Mouse (Mus musculus) embryonic facial prominence, embryonic 15.5 days (tissue): ENCODE results near the gene Dxo. TPM values are rescaled to one million over a fixed set of nuclear protein-coding genes. Genes with fewer than 3 reads are reported as not detected.

ENCODE experiments used
- ATAC-seq: fragments of 200-750 bp; cut with Nextera tagmentation; 2 replicates; pipeline ENCODE4 v1.8.0; 2017; ENCODE audit warnings: low read depth, moderate TSS enrichment; ENCODE audit not compliant: insufficient number of reproducible peaks, low FRiP score, low TSS enrichment
- H3K27ac ChIP-seq: fragments of 300-500 bp; sonication (generic); replicated peaks from 2 replicates; pipeline ENCODE4 v1.5.1; 2015; ENCODE audit warnings: mild to moderate bottlenecking, inconsistent platforms
- H3K27me3 ChIP-seq: fragments of 300-500 bp; sonication (generic); 2 replicates; pipeline ENCODE4 v1.6.1; 2015; ENCODE audit warnings: inconsistent platforms
- H3K36me3 ChIP-seq: fragments of 300-500 bp; sonication (generic); 2 replicates; pipeline ENCODE4 v1.6.1; 2015; ENCODE audit warnings: mild to moderate bottlenecking, inconsistent platforms
- H3K4me1 ChIP-seq: fragments of 300-500 bp; sonication (generic); 2 replicates; pipeline ENCODE4 v1.6.1; 2015; ENCODE audit warnings: inconsistent platforms
- H3K4me2 ChIP-seq: fragments of 300-500 bp; sonication (generic); replicated peaks from 2 replicates; pipeline ENCODE4 v1.6.1; 2015; ENCODE audit warnings: mild to moderate bottlenecking, inconsistent platforms
- H3K4me3 ChIP-seq: fragments of 300-500 bp; sonication (generic); replicated peaks from 2 replicates; pipeline ENCODE4 v1.5.1; 2015; ENCODE audit warnings: mild to moderate bottlenecking, inconsistent platforms
- H3K9ac ChIP-seq: fragments of 300-500 bp; sonication (generic); 2 replicates; pipeline ENCODE4 v1.6.1; 2015; ENCODE audit warnings: inconsistent platforms
- H3K9me3 ChIP-seq: fragments of 300-500 bp; sonication (generic); replicated peaks from 2 replicates; pipeline ENCODE4 v1.6.1; 2016; ENCODE audit warnings: inconsistent platforms
- WGBS: fragments of 180-500 bp; shearing (Covaris S2); methylation state at CpG from one replicate; pipeline ENCODE4 v1.1.7; 2015; 5-methylcytosine and 5-hydroxymethylcytosine counted together
- polyA plus RNA-seq: library from polyadenylated mRNA; unstranded; fragments of >200 nt; fragmentation: Nextera tagmentation; extraction: Ambion mirVana; gene quantifications from 2 replicates; pipeline ENCODE4 v1.2.1, GENCODE M21; 2015

Gene Dxo
- polyA plus RNA-seq, 1 experiment from 2014 or later, result 70.7 TPM

DNA sequence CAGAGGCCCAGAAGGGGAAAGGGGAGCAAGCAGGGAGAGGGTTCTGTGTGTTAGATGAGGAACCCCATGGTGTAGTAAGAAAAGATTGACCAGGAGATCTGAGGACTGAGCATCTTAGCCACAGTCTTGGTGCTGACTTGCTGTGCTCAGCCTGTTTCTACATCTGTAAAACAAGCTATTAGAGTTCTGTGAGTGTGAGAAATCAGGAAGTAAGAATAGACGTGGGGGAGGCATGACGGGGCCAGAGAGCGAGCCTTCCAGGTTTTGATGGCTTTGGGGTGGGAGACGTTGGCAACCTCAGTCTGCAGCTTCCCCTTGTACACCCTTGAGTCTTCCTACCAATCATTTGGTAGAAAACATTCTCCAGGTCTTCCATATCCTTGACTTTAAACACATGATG, 21.9 kb downstream of the Dxo start:
- Histone ChIP-seq H3K9me3 (no peaks in the 10 kb centered on the region), H3K9ac (no peak overlapping the region), H3K36me3 (peaks cover 32% of the 10 kb centered on the region), H3K27me3 (no peaks in the 10 kb centered on the region), H3K4me2 (no peak overlapping the region), H3K27ac (no peak overlapping the region), H3K4me3 (no peak overlapping the region), H3K4me1 (no peaks in the 10 kb centered on the region)
- WGBS, result 78% methylated on average over 4 of the region's 4 CpGs
- ATAC-seq, result no peak

DNA sequence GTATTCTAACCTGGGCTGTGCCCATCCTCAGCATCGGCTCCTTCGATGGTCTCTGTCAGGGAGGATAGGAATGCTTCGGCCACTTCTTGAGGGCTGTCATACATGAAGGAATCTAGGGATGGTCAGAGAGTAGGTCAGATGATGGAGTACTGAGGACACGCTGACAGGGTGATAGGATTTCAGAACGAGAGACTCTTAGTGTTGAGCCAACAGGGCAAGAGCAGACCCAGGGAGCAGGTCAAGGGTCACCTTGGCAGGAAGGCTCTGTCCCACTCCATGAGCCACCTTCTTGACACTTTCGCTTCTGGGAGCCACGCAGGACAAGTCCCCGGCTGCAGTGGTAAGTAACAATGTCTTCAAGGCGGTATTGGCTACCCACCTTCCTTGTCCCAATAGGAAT, 23.7 kb downstream of the Dxo start:
- Histone ChIP-seq H3K4me1 (no peaks in the 10 kb centered on the region), H3K27me3 (no peaks in the 10 kb centered on the region), H3K36me3 (peaks cover 15% of the 10 kb centered on the region), H3K9me3 (no peaks in the 10 kb centered on the region), H3K4me3 (no peak overlapping the region), H3K4me2 (no peak overlapping the region), H3K27ac (no peak overlapping the region), H3K9ac (no peak overlapping the region)
- 83% methylated on average over 9 of the region's 9 CpGs for WGBS
- ATAC-seq, result no peak

DNA sequence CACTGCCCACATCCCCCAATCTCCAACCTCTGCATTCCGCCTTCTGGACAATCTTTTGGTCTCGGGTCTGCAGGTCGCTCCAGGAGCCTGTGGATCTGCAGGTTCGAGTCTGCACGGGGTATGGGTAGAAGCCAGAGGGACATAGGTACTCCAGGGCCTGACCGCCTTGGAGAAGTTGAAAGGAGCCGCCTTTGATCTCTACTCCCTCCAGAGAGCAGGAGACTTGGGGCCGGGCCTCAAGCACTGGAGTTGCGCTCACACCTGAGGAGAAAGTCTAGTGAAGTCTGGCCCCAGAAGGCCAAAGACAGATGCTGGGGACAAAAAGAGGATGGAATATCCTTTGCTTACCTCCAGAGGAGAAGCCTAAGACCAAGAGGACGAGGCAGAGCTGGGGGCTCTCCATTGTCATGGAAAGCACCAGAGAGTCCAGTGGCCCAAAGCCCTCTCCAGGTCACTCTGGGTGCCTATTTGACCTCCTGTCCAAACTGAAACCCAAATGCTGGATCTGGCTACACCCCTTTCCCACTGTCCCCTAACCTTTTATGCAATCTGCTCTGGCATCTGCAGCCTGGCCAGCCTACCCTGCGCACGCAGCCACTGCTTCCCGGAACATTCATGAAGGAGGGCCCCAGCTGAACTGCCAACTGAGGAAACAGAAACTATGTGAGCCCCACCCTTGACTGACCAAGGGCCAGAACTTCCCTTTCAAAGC, 25.0 kb downstream of the Dxo start:
- no peak overlapping the region for H3K4me2 ChIP-seq
- H3K4me3 ChIP-seq, result no peak overlapping the region
- H3K27me3 ChIP-seq, result no peaks in the 10 kb centered on the region
- H3K4me1 ChIP-seq, result no peaks in the 10 kb centered on the region
- H3K9me3 ChIP-seq, result no peaks in the 10 kb centered on the region
- 67% methylated on average over 13 of the region's 13 CpGs for WGBS
- no peak for ATAC-seq
- peaks cover 4% of the 10 kb centered on the region; the same call in 1 of the 2 replicates for H3K36me3 ChIP-seq
- H3K9ac ChIP-seq, result no peak overlapping the region
- H3K27ac ChIP-seq, result no peak overlapping the region

DNA sequence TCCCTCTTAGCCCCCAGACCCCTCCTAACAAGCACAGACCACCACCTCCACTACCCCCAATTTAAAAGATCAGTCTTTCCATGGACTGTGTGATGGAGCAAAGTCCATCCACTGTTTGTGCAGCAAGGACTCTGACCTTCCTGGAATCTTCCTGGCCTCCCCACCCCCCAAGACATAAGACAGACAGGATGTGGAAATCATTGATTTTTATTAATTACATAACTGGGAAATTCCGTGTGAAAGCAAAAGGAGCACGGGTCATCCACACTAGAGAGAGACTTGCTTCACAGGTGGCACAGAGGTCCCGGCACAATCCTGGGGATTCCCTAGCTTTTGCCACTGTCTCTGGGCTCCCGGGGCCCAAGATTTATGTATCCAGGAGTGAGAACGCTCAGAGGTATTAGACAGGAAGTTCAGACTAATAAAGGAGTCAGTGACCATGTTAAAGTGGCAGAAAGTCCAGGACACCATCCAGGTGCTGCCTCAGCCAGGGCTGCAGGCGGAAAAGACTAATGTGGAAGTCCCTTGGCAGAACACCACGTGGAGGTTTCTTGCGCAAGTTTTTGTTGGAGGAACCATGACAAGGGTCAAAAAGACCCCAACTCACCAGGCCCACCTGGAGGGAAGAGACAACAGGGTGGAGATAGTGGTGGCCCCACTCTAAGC, 25.7 kb downstream of the Dxo start, which contains the start of gene Cfb:
Cfb (minus strand) TSS at position 103 of the 666 bp plus-strand sequence.
- H3K27ac ChIP-seq, result no peak within 1 kb of the TSS

DNA sequence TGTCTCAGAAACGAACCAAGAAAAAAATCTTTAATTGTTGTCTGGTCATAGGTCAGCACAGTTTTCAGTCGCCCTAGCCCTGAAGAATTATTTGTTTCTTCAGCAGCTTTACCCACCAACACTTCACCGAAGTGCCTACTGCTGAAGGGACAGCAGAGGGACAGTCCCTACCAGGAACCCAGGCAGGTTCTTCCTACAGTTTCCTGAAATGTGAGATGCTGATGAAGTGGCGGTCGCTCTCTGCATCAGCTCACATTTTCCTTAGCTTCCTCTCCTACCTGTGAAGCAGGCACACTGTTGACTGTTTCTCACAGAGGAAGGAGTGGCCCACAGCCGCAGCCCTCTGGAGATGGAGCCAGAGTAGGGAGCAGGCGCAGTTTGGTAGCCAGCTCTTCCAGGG, 29.2 kb downstream of the Dxo start:
- H3K4me2 ChIP-seq, result no peak overlapping the region

More for the DNA sequence above, 25.7 kb downstream of the Dxo start, which contains the start of gene Cfb:
- 66% methylated on average over 8 of the region's 8 CpGs for WGBS
- no peaks in the 10 kb centered on the region for H3K9me3 ChIP-seq
- no peaks in the 10 kb centered on the region for H3K27me3 ChIP-seq
- H3K4me3 ChIP-seq, result no peak within 1 kb of the TSS
- no peak for ATAC-seq
- H3K9ac ChIP-seq, result no peak within 1 kb of the TSS
- no peak within 1 kb of the TSS for H3K4me2 ChIP-seq
- H3K4me1 ChIP-seq, result no peaks in the 10 kb centered on the region
- no peaks in the 10 kb centered on the region; the same call in 1 of the 2 replicates for H3K36me3 ChIP-seq

DNA sequence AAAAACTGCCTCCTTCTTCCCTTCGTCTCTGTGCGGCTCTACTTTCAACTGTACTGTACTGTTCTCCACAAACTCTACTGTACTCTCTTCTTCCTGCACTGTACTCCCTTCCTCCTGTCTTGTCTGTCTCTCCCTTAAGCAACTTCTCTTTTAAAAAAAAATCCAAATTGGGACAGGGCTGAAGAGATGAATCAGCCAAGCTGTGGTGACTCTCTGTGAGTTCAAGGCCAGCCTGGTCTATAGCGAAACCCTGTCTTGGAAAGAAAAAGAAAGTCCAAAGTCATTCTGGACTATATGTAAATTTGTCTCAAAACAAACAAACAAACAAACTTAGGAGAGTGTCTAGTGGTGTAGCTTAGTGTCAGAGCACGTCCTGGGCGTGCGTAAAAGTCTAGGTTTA, 37.5 kb downstream of the Dxo start:
- Histone ChIP-seq H3K4me3 (no peak overlapping the region), H3K27ac (no peak overlapping the region), H3K9ac (no peak overlapping the region), H3K36me3 (no peaks in the 10 kb centered on the region), H3K4me1 (no peaks in the 10 kb centered on the region), H3K27me3 (no peaks in the 10 kb centered on the region), H3K4me2 (no peak overlapping the region), H3K9me3 (no peaks in the 10 kb centered on the region)
- no peak for ATAC-seq
- WGBS, result 86% methylated on average over 6 of the region's 6 CpGs

More for the DNA sequence above, 29.2 kb downstream of the Dxo start:
- 52% methylated on average over 7 of the region's 7 CpGs for WGBS
- H3K27me3 ChIP-seq, result no peaks in the 10 kb centered on the region
- no peaks in the 10 kb centered on the region for H3K36me3 ChIP-seq
- ATAC-seq, result no peak
- no peak overlapping the region for H3K27ac ChIP-seq
- no peak overlapping the region for H3K4me3 ChIP-seq
- H3K4me1 ChIP-seq, result no peaks in the 10 kb centered on the region
- no peaks in the 10 kb centered on the region for H3K9me3 ChIP-seq
- H3K9ac ChIP-seq, result no peak overlapping the region

DNA sequence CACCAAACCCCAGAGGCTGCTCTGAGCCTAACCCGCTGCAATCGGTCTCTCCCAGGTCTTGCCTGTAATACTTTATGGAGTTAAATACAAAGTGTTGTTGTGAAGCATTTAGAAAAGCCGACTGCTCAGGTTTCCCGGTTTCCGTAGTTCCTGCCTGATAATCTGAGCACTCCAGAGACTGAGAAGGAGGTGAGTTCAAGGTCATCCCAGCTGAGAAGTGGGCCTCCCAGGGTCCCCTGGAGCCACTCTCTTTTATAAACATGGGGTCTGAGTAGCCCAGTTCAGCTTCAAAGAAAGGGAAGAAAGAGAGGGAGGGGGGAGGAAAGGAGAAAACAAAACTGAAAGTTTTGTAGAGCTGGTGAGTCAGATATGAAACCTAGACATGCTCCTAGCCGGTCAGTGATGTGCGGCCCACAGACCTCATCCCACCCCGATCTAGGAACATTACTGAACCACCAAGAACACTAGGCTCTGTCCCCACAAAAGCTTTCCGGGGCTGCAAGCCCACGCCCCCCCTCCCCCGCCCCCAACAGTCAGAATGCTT, 42.6 kb downstream of the Dxo start, which contains the start of gene Zbtb12:
Zbtb12 (plus strand) TSS at position 148 of the 544 bp plus-strand sequence.
- Histone ChIP-seq H3K4me3 (no peak within 1 kb of the TSS), H3K27me3 (no peaks in the 10 kb centered on the region), H3K4me1 (peaks cover 25% of the 10 kb centered on the region), H3K4me2 (no peak within 1 kb of the TSS), H3K36me3 (no peaks in the 10 kb centered on the region), H3K9ac (no peak within 1 kb of the TSS), H3K27ac (no peak within 1 kb of the TSS), H3K9me3 (no peaks in the 10 kb centered on the region)
- no peak for ATAC-seq
- 44% methylated on average over 11 of the region's 11 CpGs for WGBS

DNA sequence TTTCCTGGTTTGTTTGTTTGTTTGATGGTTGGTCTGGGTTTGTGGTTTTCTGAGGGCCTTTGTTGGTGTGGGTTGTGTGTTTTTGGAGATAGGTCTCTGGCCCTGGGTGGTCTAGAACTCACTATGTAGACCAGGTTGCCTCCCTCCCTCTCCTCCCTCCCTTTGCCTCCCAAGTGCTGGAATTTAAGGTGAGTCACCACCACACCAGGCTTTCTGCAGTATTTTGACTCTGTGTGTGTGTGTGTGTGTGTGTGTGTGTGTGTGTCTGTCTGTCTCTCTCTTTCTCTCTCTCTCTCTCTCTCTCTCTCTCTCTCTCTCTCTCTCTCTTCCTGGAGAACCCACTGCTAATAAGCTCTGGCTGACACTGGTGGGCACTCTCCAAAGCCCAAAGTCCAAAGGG, 44.3 kb downstream of the Dxo start:
- H3K36me3 ChIP-seq, result no peaks in the 10 kb centered on the region
- no peak overlapping the region for H3K4me2 ChIP-seq

DNA sequence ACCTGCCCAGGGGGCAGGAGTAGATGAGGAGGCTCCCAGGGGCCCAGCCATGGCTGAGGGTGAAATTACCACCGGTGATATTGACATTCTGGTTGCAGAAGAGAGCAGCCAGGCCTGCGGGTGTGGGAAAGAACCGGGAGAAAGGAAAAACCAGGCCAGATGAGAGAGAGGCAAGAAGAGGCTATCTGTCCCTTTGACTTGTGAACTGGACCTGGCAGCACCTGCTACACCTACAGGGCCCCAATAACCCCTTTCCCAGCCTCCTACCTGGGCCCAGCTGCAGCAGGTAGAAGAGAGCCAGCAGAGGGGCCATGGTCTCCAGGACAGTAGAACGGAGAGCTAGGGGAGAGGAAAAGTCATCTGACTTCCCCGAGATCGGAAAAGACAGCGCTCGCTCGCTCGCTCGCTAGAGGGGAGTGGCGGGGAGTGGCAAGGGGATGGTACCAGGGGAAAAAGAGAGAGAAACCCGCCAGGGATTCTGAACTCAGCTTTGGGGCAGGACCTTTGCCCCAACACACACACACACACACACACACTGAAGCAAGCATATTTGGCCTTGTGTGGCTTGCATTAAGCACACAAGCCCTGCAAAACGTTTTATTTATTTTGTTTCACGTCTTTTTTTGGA, 45.0 kb downstream of the Dxo start, which contains the start of gene Gm20547:
Gm20547 (minus strand) TSS at position 360 of the 628 bp plus-strand sequence.
- 7% methylated on average over 15 of the region's 15 CpGs for WGBS
- peak within 1 kb of the TSS; percentile 42 for H3K4me2 ChIP-seq

More for the DNA sequence above, 44.3 kb downstream of the Dxo start:
- Histone ChIP-seq H3K9ac (no peak overlapping the region), H3K4me1 (peaks cover 27% of the 10 kb centered on the region), H3K4me3 (no peak overlapping the region), H3K27me3 (no peaks in the 10 kb centered on the region), H3K9me3 (no peaks in the 10 kb centered on the region), H3K27ac (no peak overlapping the region)
- ATAC-seq, result no peak

DNA sequence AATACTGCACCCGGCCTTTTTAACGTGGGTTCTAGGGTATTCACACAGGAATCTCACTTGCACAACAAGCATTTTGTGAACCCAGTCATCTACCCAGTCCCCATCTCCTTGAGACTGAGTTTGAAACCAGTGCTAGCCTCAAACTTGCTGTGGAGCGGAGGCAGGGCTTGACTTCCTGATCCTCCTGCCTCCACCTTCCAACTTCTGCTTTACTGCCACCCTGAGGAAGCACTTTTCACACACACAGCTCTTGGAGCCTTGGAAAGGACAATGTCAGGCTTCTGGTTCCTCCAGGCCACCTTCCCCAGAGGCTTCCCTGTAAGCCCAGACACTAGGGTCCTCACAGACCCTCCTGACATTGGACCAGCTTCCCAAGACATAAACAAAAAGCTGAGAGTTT, 46.5 kb downstream of the Dxo start:
- H3K9ac ChIP-seq, result no peak overlapping the region
- ATAC-seq, result no peak
- no peak overlapping the region for H3K4me2 ChIP-seq
- no peaks in the 10 kb centered on the region for H3K27me3 ChIP-seq
- no peak overlapping the region for H3K4me3 ChIP-seq
- no peaks in the 10 kb centered on the region for H3K9me3 ChIP-seq
- 64% methylated on average over 3 of the region's 3 CpGs for WGBS
- no peaks in the 10 kb centered on the region for H3K36me3 ChIP-seq
- peaks cover 27% of the 10 kb centered on the region for H3K4me1 ChIP-seq
- no peak overlapping the region; the same call in 1 of the 2 replicates for H3K27ac ChIP-seq

More for the DNA sequence above, 45.0 kb downstream of the Dxo start, which contains the start of gene Gm20547:
- H3K9me3 ChIP-seq, result no peaks in the 10 kb centered on the region
- H3K4me3 ChIP-seq, result peak within 1 kb of the TSS; percentile 13
- H3K27me3 ChIP-seq, result no peaks in the 10 kb centered on the region
- H3K9ac ChIP-seq, result no peak within 1 kb of the TSS
- H3K4me1 ChIP-seq, result peaks cover 27% of the 10 kb centered on the region
- H3K27ac ChIP-seq, result no peak within 1 kb of the TSS
- H3K36me3 ChIP-seq, result no peaks in the 10 kb centered on the region
- no peak for ATAC-seq

DNA sequence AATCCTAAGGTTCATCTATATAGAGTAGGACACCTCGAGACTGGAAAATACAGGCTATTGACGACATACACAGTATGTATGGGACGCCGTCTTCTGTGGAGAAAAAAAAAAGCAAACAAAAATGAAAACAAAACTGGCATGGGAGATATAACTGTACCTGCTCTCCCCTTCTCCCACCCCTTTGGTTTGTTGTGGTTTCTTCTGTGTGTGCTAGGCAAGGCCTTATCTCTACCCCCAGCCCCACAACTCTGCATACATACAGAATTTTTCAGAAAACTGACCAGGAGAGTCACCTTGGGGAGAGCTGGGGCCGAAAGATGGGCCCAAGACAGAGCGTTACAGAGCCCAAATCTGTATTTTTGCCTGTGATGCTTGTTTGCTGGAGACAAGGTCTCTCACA, 47.9 kb downstream of the Dxo start:
- no peak for ATAC-seq
- Histone ChIP-seq H3K4me1 (peaks cover 26% of the 10 kb centered on the region), H3K4me3 (no peak overlapping the region), H3K4me2 (no peak overlapping the region), H3K27ac (no peak overlapping the region), H3K27me3 (no peaks in the 10 kb centered on the region), H3K36me3 (no peaks in the 10 kb centered on the region), H3K9me3 (no peaks in the 10 kb centered on the region), H3K9ac (no peak overlapping the region)
- 82% methylated on average over 6 of the region's 6 CpGs for WGBS
